Mouse (Mus musculus) testis, adult 2 months (tissue): Measurements from ENCODE around the gene Axin1.

Experiments
- CTCF ChIP-seq: fragments of 200-500 bp; IDR thresholded peaks from 2 replicates; pipeline ENCODE4 v1.5.1; 2012; ENCODE audit warnings: low read depth, mild to moderate bottlenecking, inconsistent platforms, low read length, moderate library complexity; ENCODE audit not compliant: control insufficient read depth, insufficient read depth, insufficient replicate concordance
- POLR2A ChIP-seq: fragments of 200-500 bp; IDR thresholded peaks from 2 replicates; pipeline ENCODE4 v1.6.1; 2012; ENCODE audit warnings: low read depth, mild to moderate bottlenecking, inconsistent platforms, low read length, moderate library complexity; ENCODE audit not compliant: control insufficient read depth

DNA sequence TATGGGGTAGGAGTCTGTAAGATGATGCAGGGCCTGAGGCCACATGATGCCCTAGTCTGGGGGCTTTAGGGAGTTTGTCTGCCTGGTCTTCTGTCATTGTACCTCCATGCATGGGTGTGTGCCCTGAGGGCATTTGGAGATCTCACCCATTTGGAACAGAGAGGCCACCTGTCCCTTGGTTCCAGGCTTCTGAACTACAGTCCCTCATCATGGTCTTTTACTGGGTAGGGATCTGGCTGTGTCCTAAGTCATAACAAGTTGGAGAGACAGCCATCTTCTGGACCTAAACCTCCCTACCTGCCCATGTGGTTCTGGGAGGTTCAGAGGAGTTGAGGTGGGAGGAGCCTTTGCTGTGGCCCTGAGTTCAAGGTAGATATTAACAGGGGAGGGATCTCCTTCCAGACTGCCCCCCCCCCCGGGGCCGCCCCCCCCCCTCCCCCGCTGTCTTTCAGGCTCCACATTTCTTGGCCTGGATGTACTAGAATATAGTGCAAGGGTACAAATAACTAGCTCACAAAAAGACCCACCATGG, 22.5 kb upstream of the Axin1 start:
- TF ChIP-seq CTCF (no peak), POLR2A (no peak)
